Mouse (Mus musculus) frontal cortex, postnatal 36 days (tissue): ENCODE data around the gene Pabpc6.

ENCODE experiments used
- DNase-seq, 2 experiments: peaks; one replicate each; pipeline ENCODE4 v3.0.0; 2022; ENCODE audit warnings: low spot score in 2 of 2

Pabpc6 gene

DNA sequence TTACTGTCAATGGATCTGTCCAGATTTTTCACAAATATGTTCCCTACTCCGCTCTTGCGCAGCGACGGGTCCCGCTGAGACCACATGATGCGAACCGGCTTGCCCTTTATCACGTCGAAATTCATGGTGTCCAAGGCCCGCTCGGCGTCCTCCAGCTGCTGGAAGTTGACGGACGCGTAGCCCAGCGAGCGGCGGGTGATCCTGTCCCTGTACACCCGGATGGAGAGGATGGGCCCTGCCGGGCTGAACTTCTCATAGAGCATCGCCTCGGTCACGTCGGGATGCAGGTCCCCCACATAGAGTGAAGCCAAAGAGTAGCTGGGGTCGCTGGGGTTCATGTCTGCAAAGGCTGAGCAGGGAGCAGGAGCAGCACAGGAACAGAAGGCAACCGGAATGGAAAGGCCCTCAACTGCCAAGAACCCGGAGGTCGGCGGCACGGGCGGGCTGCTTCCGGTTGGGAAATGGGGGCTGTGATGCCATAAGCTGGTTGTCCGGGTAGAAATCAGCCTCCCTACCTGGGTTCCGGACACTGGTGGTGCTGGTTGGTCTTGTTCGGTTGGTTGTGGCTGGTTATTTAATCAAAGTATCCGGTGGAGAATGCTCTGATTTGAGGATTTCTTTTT, at the start of gene Pabpc6:
Gene Pabpc6, minus strand, starts transcription at position 435 of the 623 bp plus-strand sequence.
- no peak for DNase-seq

DNA sequence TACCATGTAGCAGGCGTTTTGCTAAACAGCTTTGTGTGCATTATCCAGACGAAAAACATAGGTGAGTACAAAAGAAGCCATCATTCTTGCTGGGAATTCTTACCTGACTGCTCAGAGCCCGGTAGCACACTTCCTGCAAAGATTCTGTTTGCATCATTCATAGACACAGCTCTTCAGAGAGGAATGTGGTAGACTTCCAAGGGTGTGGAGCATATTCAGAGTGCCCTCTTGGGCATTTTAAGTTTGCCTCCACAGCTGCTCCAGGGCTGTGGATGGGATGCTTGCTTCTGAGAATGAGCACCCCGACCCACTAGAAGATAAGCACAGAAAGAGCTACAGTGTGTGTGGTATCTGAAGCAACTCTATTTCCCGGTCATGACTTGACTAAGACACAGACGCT, 41.4 kb upstream of the Pabpc6 start:
- no peak for DNase-seq

DNA sequence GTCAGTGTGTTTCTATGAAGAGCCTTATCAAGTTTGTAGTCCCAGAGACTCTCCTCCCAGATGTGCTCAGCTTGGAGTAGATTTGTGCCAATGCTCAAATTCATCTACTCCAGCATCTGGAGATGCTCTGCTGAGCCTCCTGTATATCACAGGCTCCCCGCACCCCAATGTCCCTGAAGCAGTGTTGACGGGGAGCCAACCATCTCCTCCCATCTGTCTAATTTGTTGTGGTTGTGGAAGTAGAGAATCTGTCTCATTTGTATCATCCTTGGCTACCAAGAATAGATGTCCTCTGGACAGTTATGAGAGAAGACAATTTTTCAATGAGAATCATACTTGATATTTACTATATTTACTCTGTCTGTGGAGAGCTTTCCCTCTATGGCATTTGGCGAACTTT, 39.4 kb upstream of the Pabpc6 start:
- no peak for DNase-seq

DNA sequence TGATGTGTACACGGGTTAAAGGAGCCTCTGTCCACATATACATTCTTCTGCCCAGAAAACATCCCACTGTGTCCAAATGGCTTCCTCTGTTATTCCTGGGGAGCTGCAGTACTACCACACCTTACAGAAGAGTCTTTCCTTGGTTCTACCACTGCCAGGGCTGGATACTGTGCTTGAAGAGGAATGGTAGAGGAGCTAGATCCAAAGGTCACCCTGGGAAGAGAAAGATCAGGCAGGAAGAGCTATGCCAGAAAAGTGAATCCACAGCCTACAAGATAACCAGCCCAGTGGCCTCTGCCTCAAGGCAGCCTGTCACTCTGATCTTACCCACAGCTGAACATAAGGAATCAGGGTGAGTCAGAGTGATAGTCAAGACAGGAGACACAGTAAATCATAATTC, 37.8 kb upstream of the Pabpc6 start:
- DNase-seq = no peak

DNA sequence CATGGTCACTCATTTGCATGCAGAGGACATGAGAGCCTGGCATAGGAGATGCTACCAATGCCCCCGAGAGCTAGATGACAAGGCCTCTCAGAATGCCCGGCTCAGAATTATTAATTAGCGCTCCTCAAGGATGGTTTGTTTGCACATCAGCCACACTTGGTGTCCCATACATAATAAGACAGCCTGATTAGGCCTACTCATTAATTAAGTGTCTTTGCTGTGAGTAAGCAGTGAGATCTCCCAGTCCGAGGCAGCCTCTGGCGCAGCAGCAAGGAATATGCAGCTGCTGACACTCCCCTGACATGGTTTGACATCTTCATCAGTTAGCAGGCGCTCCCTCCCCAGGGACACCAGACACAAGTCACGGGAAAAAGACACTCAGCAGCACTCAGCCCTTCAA, 28.2 kb upstream of the Pabpc6 start:
- no peak for DNase-seq

DNA sequence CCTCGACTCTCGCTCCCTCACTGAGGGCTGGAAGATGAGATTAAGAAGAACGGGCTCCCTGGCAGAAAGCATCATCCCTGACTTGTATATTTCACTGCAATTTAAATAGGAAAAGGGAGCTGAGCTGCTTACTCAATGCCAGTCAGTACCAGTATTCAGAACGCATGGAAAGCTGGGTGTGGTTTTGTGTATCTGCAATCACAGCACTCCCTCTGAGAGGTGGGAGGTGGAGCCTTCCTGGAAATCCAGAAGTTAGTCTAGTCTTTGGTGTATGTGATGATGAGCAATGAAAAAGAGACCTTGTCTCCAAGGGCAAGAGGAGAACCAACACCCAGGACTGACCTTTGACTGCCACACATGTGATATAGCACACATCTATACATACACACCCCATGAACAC, 21.7 kb upstream of the Pabpc6 start:
- no peak for DNase-seq

DNA sequence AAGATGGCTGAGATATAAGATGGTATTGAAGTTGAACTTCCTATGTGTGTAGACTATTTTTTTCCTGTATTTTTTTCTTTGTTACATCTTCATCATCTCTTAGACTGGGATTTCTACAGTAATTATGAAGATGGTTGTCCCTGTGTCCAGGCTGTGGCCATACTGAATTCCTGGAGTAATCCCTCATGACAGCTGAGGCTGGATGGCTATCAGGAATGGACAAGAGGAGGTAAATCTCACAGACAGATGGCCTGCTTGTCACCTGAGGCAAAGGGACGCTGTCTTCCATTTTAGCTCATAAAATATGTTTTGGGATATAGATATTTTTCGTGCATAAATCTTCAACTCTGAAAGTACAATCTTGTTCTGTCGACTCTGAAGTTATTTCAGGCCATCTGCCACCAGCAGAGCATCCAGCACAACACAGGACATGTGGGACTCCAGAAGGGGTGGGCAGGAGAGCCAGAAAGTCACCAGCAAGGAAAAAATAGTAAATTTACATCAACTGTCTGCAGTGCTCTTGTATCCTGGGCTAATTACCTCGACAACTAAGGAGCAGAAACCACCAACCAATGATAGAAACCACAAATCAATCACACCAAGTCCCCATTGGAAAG, 14.1 kb upstream of the Pabpc6 start:
- DNase-seq = peak; percentile 17 to 33

DNA sequence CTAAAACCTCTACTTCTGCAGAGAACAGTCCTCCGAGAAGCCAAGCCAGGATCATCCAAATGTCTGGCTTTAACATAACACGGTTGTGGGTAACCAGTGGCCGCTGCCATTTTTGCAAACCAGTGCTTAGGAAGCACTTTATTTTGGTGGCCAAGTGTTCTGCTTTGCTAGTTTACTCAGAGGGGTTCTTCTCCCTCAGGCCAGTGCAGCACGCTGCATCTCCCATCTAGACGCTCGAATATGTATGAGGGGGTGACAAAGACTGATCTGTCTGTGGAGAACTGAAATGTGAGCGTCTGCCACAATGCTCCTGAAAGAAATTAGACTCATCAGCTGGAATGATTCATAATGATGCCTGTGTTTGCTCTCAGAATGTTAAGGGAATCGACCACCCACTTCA, 11.2 kb upstream of the Pabpc6 start:
- peak; percentile 35 to 46 for DNase-seq

DNA sequence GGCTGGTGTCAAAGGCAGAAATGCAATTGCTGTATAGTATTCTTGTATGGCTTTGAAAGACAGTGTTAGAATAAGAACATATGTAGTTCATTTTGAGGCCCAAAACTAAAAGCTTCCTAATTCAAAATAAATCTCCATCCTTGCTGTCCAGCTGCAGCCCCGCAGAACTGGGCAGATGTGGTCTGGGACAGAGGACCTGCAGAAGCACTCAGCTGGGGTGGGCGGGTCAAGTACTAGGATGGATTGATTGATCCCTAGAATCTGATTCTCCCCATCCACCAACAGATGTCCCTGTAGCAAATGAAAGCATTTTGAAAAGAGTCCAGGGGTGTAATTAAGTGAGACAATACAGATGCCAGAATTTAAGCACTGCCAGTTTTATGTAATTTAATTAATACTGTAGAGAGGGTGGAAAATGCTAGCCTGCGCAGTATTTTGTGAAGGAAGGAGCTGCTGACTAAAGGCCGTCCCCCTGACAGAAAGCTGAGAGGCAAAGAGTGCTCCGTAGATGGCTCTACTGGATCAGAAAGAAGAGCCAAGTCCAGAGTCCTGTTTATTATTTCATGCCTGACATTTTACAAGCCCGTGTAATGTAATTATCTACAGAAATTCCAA, 5.8 kb upstream of the Pabpc6 start:
- no peak for DNase-seq

DNA sequence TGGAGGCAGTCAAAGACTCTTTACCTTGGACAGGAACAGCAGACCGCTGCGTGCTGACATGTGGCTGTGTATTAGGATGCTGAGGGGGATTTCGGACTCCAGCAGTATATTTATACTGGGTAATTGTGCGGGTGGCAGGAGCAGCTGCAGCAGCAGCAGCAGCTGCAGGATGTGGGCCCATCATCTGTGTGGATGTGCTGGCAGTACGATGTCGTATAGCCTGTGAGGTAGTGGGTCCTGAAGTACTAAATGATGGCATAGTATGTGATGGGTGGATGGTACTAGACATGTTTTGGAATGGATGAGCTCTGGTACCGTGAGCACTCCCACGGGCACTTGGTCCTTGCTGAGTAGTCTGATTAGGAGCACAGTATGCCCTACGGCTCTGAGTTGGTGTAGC, 1.6 kb downstream of the Pabpc6 start:
- no peak for DNase-seq

DNA sequence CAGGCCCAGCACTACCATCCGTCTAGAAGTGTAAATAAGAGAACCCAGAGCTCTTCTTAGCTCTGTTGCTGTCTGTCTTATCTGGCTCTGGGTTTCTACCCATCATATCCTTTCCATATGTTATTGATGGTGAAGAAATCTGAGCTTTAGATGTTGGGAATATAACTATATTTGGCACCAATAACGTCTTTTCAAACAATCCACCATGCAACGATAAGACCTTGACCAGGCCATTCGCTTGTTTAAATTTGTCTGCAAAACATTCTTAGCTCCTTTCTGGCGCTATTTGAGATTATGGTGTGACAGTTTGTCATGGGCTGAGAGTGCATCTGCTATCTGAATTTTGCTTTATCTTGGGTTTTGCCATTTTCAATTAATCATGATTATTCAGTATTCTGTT, 10.9 kb downstream of the Pabpc6 start:
- no peak for DNase-seq

DNA sequence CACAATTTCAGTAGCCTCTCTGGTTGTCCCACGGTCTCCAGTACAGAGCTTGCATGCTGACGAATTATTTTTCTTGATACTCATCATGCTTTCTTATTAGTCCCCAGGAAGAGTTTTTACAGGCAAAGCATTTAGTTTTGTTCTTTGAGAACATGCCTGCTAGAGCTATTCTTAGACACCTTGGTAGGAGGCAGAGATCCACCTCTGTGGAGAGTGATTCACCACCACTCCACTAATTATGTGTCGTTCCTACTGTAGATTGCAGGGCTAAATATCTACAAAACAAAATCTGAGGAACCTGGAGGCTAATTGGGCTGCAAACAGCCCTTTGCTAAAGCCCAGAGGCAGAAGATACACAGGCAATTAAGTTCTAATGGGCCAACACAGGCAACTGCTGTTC, 15.4 kb downstream of the Pabpc6 start:
- DNase-seq = no peak

DNA sequence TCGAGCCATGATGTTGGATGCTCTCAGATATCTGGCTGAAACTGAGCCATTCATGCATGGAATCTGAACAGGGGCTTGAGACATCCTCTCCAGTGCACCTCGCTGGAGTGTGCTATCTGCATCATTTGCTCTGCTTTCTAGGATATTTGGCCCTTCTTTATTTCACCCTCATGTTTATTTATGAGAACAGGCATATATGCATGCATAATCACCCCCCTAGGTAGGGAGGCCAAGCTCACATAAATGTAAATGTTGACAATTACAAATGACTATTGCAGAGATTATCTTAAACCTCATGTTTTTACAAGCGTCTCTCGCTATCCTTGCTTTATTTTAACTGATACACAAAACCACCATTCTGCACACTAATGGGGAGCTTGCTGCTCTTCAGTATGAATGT, 21.9 kb downstream of the Pabpc6 start:
- DNase-seq = no peak

DNA sequence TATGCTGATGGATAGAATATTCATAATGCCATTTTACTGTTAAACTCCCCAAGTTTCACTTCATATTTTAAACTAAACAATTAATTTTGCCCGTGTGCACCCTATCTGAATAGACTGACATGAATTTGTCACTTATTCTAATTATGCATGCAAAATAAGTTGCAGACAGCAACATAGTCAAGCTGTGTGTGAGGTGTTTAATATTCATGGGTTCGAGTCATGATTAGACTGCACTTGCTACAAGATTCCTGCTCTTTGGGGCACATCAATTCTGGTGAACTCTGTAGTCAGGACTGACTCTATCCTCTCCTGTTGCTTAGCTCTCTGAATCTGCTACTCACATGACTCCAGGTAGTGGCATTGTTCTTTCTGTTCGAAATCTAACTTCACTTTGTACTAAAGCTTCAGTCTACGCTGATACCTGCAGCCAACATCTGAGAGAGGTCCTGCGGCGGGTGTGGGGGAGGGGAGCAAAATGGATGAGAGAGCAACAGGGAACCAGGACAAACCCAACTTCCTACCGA, 25.8 kb downstream of the Pabpc6 start:
- no peak for DNase-seq

DNA sequence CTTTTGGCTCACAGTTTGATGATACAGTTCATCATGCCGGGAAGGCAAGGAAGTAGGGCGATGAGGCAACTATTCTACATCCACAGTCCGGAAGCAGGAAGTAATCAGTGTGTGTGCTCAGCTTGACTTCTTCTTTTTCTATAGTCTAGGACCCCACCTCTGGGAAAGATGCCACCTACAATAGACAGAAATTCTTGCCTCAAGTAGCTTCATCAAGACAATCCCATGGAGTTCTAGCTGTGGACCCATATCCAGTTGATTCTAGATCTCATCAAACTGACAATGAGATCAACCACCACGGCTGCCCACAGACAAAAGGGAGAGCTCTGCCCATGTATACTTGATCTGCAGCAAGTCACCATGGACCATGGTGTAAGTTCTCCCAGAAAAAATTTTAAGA, 32.5 kb downstream of the Pabpc6 start:
- DNase-seq = no peak

DNA sequence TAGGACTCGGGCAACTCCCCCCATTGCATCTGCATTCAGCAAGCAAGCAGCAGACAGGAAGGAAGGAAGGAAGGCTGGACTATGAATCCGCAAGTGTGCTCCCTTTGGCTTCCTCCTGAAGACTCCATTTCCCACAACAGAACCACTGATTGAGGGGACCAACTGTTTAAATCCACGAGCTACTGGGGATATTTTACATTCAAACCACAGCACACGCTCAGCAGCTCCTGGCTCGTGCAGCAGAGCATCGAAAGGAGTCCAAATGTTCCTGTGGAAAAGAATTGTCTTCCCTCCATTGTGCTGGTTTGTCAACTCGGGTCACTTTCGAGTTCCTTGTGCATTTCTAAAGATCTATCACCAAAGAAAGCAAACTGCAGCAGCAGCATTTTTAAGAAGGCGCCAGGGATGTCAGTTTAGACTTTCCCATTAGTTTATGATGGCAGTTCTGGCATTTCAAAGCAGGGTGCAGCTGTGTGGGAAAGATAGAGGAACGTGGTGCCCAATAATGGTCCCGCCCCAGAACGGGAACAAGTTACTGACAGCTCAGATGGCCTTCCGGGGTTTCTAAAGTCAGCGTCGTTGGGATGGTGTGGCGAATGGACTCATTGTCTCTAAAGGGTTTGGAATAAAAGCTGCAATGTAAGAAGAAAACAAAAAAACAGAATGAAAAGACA, 36.8 kb downstream of the Pabpc6 start:
- DNase-seq = peak in 1 of 2 experiments; percentile 14

DNA sequence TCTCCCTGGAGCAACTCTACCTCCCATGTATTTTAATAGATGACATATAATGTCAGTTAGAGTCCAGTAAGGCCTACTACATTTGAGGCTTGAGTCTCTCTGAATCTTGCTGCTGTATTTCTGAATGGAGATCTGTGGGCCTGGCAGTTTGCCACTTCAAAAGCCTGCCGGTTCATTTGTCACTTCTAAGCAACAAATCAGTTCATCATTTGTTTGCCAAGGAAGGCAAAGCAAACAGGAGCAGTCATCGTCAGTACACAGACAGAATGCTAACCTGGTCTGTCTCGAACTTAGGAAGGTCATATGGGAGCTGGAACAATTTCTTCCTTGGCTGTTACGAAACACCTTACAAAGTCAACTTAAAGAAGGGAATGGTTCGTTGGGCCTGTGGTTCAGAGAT, 37.4 kb downstream of the Pabpc6 start:
- DNase-seq = peak in 1 of 2 experiments; percentile 51

DNA sequence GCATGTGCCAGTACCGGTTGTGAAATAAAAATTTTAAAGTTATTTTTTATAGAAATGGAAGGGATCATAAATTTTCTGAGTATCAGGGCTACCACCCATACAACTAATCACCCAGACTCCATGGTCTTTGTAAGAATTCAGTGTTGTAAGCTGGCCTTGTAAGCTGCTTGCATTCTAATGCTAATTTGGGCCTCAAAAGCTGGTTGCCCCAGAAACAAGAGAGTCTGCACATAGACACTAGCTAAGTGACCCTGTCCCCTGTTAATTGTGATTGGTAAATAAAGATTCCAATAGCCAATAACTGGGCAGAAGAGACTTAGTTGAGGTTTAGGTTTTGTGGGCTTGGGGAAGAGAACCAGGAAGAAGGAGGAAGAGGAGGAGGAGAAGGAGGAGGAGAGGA, 38.4 kb downstream of the Pabpc6 start:
- no peak for DNase-seq

DNA sequence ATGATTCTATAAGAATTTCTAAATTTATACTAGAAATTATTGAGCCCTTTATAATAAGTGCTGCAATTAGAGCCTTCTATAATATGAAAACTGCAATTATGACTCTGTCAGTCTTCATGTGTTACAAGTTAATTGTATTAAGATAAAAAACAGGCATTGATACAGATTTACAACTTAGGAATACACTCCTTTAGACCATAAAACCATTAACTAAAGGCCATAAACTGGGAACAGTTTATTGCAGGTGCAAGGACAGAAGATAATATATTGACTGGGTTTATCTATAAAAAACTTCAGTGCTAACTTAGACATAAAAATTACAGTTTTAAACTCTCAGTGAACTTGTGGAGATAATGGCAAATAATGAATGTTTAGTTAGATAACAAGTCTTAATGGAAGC, 42.5 kb downstream of the Pabpc6 start:
- no peak for DNase-seq
